Mouse (Mus musculus) hindbrain, embryonic 14.5 days (tissue): ENCODE results near the gene Prl2c5. TPM values are rescaled to one million over a fixed set of nuclear protein-coding genes. Genes with fewer than 3 reads are reported as not detected.
"Not testable (repeated sequence)": the region's sequence is repeated elsewhere in the genome, so short reads cannot be mapped to it uniquely, and the experiment has no call there.

Experiments used
- ATAC-seq: fragments of 200-750 bp; cut with Nextera tagmentation; 2 replicates; pipeline ENCODE4 v1.8.0; 2017; ENCODE audit warnings: moderate number of reproducible peaks, mild to moderate bottlenecking, moderate TSS enrichment, moderate library complexity; ENCODE audit not compliant: low FRiP score
- DNase-seq: peaks from one replicate; pipeline ENCODE4 v3.0.0-alpha.2; 2015; ENCODE audit warnings: low spot score
- H3K27ac ChIP-seq: fragments of 300-500 bp; sonication (generic); 2 replicates; pipeline ENCODE4 v1.5.1; 2014; ENCODE audit warnings: mild to moderate bottlenecking, moderate library complexity
- H3K27me3 ChIP-seq: fragments of 300-500 bp; sonication (generic); 2 replicates; pipeline ENCODE4 v1.6.1; 2014; ENCODE audit warnings: mild to moderate bottlenecking, low read length, mixed read lengths; ENCODE audit not compliant: control insufficient read depth, insufficient read depth
- H3K36me3 ChIP-seq: fragments of 300-500 bp; sonication (generic); replicated peaks from 2 replicates; pipeline ENCODE4 v1.6.1; 2014; ENCODE audit not compliant: control insufficient read depth, insufficient read depth
- H3K4me1 ChIP-seq: fragments of 300-500 bp; sonication (generic); replicated peaks from 2 replicates; pipeline ENCODE4 v1.6.1; 2014; ENCODE audit warnings: antibody characterized with exemption, low read length, mixed read lengths; ENCODE audit not compliant: control insufficient read depth, insufficient read depth
- H3K4me2 ChIP-seq: fragments of 300-500 bp; sonication (generic); replicated peaks from 2 replicates; pipeline ENCODE4 v1.6.1; 2014; ENCODE audit warnings: mild to moderate bottlenecking, moderate library complexity
- H3K4me3 ChIP-seq: fragments of 300-500 bp; sonication (generic); replicated peaks from 2 replicates; pipeline ENCODE4 v1.5.1; 2014; ENCODE audit warnings: mild to moderate bottlenecking, low read length
- H3K9ac ChIP-seq: fragments of 300-500 bp; sonication (generic); 2 replicates; pipeline ENCODE4 v1.6.1; 2014
- H3K9me3 ChIP-seq: fragments of 300-500 bp; sonication (generic); 2 replicates; pipeline ENCODE4 v1.6.1; 2016; ENCODE audit warnings: low read length; ENCODE audit not compliant: control insufficient read depth
- WGBS: fragments of 180-500 bp; shearing (Covaris S2); extraction: QIAGEN DNeasy Blood & Tissue Kit; methylation state at CpG from one replicate; pipeline ENCODE4 v1.1.7; 2014; 5-methylcytosine and 5-hydroxymethylcytosine counted together
- polyA plus RNA-seq: library from polyadenylated mRNA; unstranded; fragments of >200 nt; fragmentation: Nextera tagmentation; extraction: Ambion mirVana; gene quantifications from 2 replicates; pipeline ENCODE4 v1.2.1, GENCODE M21; 2014

Prl2c5 gene
- not detected in 2 replicates for polyA plus RNA-seq

- not testable (repeated sequence) for H3K4me1 ChIP-seq, H3K36me3 ChIP-seq, DNase-seq, H3K9ac ChIP-seq, H3K4me3 ChIP-seq, H3K4me2 ChIP-seq, ATAC-seq, H3K9me3 ChIP-seq, H3K27me3 ChIP-seq, H3K27ac ChIP-seq
- WGBS: 64% methylated on average over 2 of the region's 2 CpGs
Measured at GRCm38 (mm10) chr13:13182415-13182814, at the start of gene Prl2c5. Gene Prl2c5 (plus strand): TSS chr13:13182715.

- H3K9me3 ChIP-seq, H3K4me1 ChIP-seq, H3K36me3 ChIP-seq, H3K27ac ChIP-seq, DNase-seq, H3K27me3 ChIP-seq, H3K9ac ChIP-seq, ATAC-seq, H3K4me3 ChIP-seq, H3K4me2 ChIP-seq: not testable (repeated sequence)
- 77% methylated on average over 4 of the region's 7 CpGs for WGBS
Measured at GRCm38 (mm10) chr13:13162777-13163485, 19.6 kb upstream of the Prl2c5 start.

GRCm38 (mm10) chr13:13168631-13169030 is 13.9 kb upstream of the Prl2c5 start:
- H3K4me3 ChIP-seq, H3K4me2 ChIP-seq, H3K36me3 ChIP-seq, ATAC-seq, H3K9me3 ChIP-seq, H3K4me1 ChIP-seq, H3K9ac ChIP-seq, H3K27me3 ChIP-seq, DNase-seq, H3K27ac ChIP-seq: not testable (repeated sequence)
- 76% methylated on average over 2 of the region's 2 CpGs for WGBS

GRCm38 (mm10) chr13:13173616-13174136 is 8.8 kb upstream of the Prl2c5 start:
- H3K9me3 ChIP-seq, H3K36me3 ChIP-seq, H3K27ac ChIP-seq, DNase-seq, H3K4me1 ChIP-seq, H3K27me3 ChIP-seq, ATAC-seq, H3K9ac ChIP-seq, H3K4me3 ChIP-seq, H3K4me2 ChIP-seq: not testable (repeated sequence)
- WGBS: 64% methylated on average over 1 of the region's 1 CpGs

- not testable (repeated sequence) for ATAC-seq, H3K4me1 ChIP-seq, H3K9ac ChIP-seq, H3K4me3 ChIP-seq, H3K4me2 ChIP-seq, DNase-seq, H3K27ac ChIP-seq, H3K36me3 ChIP-seq, H3K9me3 ChIP-seq, H3K27me3 ChIP-seq
- WGBS: 70% methylated on average over 2 of the region's 2 CpGs
Measured at GRCm38 (mm10) chr13:13175736-13176135, 6.8 kb upstream of the Prl2c5 start.

GRCm38 (mm10) chr13:13211168-13211567 is 28.7 kb downstream of the Prl2c5 start:
- not testable (repeated sequence) for DNase-seq, ATAC-seq, H3K4me3 ChIP-seq, H3K27me3 ChIP-seq, H3K36me3 ChIP-seq, H3K4me1 ChIP-seq, H3K27ac ChIP-seq, H3K9ac ChIP-seq, H3K4me2 ChIP-seq, H3K9me3 ChIP-seq

- not testable (repeated sequence) for H3K9me3 ChIP-seq, H3K27ac ChIP-seq, H3K4me3 ChIP-seq, H3K4me2 ChIP-seq, ATAC-seq, H3K27me3 ChIP-seq, H3K4me1 ChIP-seq, H3K9ac ChIP-seq, DNase-seq, H3K36me3 ChIP-seq
- WGBS: 89% methylated on average over 2 of the region's 2 CpGs
Measured at GRCm38 (mm10) chr13:13216363-13216762, 33.8 kb downstream of the Prl2c5 start.

GRCm38 (mm10) chr13:13220231-13220630 is 37.7 kb downstream of the Prl2c5 start:
- ATAC-seq, H3K9ac ChIP-seq: not testable (repeated sequence)
- WGBS: 74% methylated on average over 5 of the region's 5 CpGs

GRCm38 (mm10) chr13:13237456-13237855 is 54.9 kb downstream of the Prl2c5 start:
- not testable (repeated sequence) for H3K36me3 ChIP-seq, ATAC-seq

More at GRCm38 (mm10) chr13:13220231-13220630, 37.7 kb downstream of the Prl2c5 start:
- H3K36me3 ChIP-seq, H3K9me3 ChIP-seq, H3K4me3 ChIP-seq, DNase-seq, H3K4me2 ChIP-seq, H3K4me1 ChIP-seq, H3K27me3 ChIP-seq, H3K27ac ChIP-seq: not testable (repeated sequence)

More at GRCm38 (mm10) chr13:13237456-13237855, 54.9 kb downstream of the Prl2c5 start:
- not testable (repeated sequence) for H3K4me2 ChIP-seq, DNase-seq, H3K4me1 ChIP-seq, H3K9ac ChIP-seq, H3K9me3 ChIP-seq, H3K27me3 ChIP-seq, H3K27ac ChIP-seq, H3K4me3 ChIP-seq
- 0% methylated on average over 1 of the region's 1 CpGs for WGBS
